Mouse (Mus musculus) neural tube, embryonic 11.5 days (tissue): Measurements from ENCODE around the gene Ctnna3. TPM values are rescaled to one million over a fixed set of nuclear protein-coding genes. Genes with fewer than 3 reads are reported as not detected.
A peak's percentile ranks its signal among the peaks of the same experiment; 100 is the strongest.

Experiments used
- ATAC-seq: fragments of 200-750 bp; cut with Nextera tagmentation; 2 replicates; pipeline ENCODE4 v1.8.0; 2017; ENCODE audit warnings: moderate number of reproducible peaks, mild to moderate bottlenecking, moderate TSS enrichment, moderate library complexity; ENCODE audit not compliant: insufficient read depth, low FRiP score, low TSS enrichment
- DNase-seq: peaks from one replicate; pipeline ENCODE4 v3.0.0-alpha.2; 2015; ENCODE audit warnings: low spot score
- H3K27ac ChIP-seq: fragments of 300-500 bp; sonication (generic); 2 replicates; pipeline ENCODE4 v1.5.1; 2014; ENCODE audit warnings: low read depth, mild to moderate bottlenecking, low read length
- H3K27me3 ChIP-seq: fragments of 300-500 bp; sonication (generic); 2 replicates; pipeline ENCODE4 v1.6.1; 2014; ENCODE audit warnings: mild to moderate bottlenecking, low read length, mixed read lengths; ENCODE audit not compliant: control insufficient read depth, insufficient read depth
- H3K36me3 ChIP-seq: fragments of 300-500 bp; sonication (generic); 2 replicates; pipeline ENCODE4 v1.6.1; 2014; ENCODE audit warnings: mild to moderate bottlenecking, low read length, moderate library complexity, mixed read lengths; ENCODE audit not compliant: control insufficient read depth, insufficient read depth
- H3K4me1 ChIP-seq: fragments of 300-500 bp; sonication (generic); 2 replicates; pipeline ENCODE4 v1.6.1; 2014; ENCODE audit warnings: low read length, mixed read lengths; ENCODE audit not compliant: control insufficient read depth, insufficient read depth
- H3K4me2 ChIP-seq: fragments of 300-500 bp; sonication (generic); 2 replicates; pipeline ENCODE4 v1.6.1; 2014; ENCODE audit warnings: low read depth, mild to moderate bottlenecking, moderate library complexity
- H3K4me3 ChIP-seq: fragments of 300-500 bp; sonication (generic); 2 replicates; pipeline ENCODE4 v1.5.1; 2014; ENCODE audit warnings: low read depth, low read length
- H3K9ac ChIP-seq: fragments of 300-500 bp; sonication (generic); 2 replicates; pipeline ENCODE4 v1.6.1; 2014; ENCODE audit warnings: mild to moderate bottlenecking, low read length
- H3K9me3 ChIP-seq: fragments of 300-500 bp; sonication (generic); 2 replicates; pipeline ENCODE4 v1.6.1; 2016; ENCODE audit warnings: low read length; ENCODE audit not compliant: control insufficient read depth
- WGBS: fragments of 180-500 bp; shearing (Covaris S2); extraction: QIAGEN DNeasy Blood & Tissue Kit; methylation state at CpG from one replicate; pipeline ENCODE4 v1.1.7; 2014; 5-methylcytosine and 5-hydroxymethylcytosine counted together
- polyA plus RNA-seq: library from polyadenylated mRNA; unstranded; fragments of >200 nt; fragmentation: Nextera tagmentation; extraction: Ambion mirVana; gene quantifications from 2 replicates; pipeline ENCODE4 v1.2.1, GENCODE M21; 2014

The Ctnna3 gene
- polyA plus RNA-seq, 1 experiment from 2014 or later: 0.33 TPM

- no peaks in the 10 kb centered on the region for H3K4me1 ChIP-seq
- no peak overlapping the region for H3K4me3 ChIP-seq
- no peak overlapping the region for H3K4me2 ChIP-seq
- no peak for ATAC-seq
- no peak for DNase-seq
- no peaks in the 10 kb centered on the region for H3K36me3 ChIP-seq
- no peaks in the 10 kb centered on the region for H3K27me3 ChIP-seq
- H3K27ac ChIP-seq: no peak overlapping the region
- WGBS: 77% methylated on average over 8 of the region's 8 CpGs
- no peak overlapping the region for H3K9ac ChIP-seq
- H3K9me3 ChIP-seq: no peaks in the 10 kb centered on the region
Measured at GRCm38 (mm10) chr10:63532381-63532780, 102.5 kb downstream of the Ctnna3 start.

DNA sequence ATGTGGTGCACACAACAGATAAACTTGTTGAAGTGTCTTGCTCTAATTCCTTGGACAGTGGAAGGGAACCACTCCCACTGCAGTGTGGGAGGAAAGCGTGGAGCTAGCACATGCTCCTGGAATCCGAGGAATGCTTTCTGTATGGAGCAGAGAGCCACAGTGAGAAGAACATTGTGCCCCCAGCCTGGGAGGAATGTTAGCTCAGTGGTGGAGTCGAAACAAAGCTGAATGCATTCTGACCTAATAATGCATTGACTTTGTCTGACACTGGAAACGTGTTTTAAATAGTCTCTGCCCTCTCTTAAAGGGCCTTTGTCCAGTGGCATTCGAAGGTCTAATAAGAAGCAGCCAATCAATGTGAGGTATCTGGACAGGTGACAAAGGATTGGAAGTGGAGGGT is 111.9 kb downstream of the Ctnna3 start:
- 13% methylated on average over 5 of the region's 5 CpGs for WGBS
- H3K27ac ChIP-seq: no peak overlapping the region
- no peaks in the 10 kb centered on the region for H3K36me3 ChIP-seq
- no peak overlapping the region for H3K9ac ChIP-seq
- peaks cover 4% of the 10 kb centered on the region for H3K4me1 ChIP-seq
- H3K9me3 ChIP-seq: no peaks in the 10 kb centered on the region
- peak; percentile 23 for DNase-seq
- H3K27me3 ChIP-seq: no peaks in the 10 kb centered on the region
- H3K4me2 ChIP-seq: no peak overlapping the region
- ATAC-seq: no peak; the same call in 1 of the 2 replicates
- H3K4me3 ChIP-seq: no peak overlapping the region

DNA sequence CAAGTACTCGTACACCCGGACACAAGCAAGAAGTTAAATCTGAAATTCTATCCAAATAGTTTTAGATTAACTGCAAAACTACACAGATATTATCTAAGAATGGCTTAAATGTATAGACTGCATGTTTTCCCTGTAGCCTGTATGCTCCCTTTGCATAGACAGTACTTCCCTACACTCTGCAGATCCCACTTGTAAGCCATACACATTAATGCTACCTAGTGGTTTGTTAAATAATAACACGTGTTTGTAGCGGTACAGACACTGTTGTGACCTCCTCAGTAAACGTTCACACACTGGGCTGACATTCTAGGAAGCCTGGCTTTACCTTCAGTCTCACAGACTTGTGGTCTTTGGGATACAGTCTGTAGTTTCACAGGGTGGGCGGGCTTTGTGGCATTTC is 112.6 kb downstream of the Ctnna3 start:
- Histone ChIP-seq H3K36me3 (no peaks in the 10 kb centered on the region), H3K27ac (no peak overlapping the region), H3K4me3 (no peak overlapping the region), H3K9me3 (no peaks in the 10 kb centered on the region), H3K9ac (no peak overlapping the region), H3K4me2 (no peak overlapping the region), H3K4me1 (peaks cover 4% of the 10 kb centered on the region), H3K27me3 (no peaks in the 10 kb centered on the region)
- ATAC-seq (no peak), DNase-seq (no peak)
- 44% methylated on average over 6 of the region's 6 CpGs for WGBS

GRCm38 (mm10) chr10:63566691-63567090 is 136.8 kb downstream of the Ctnna3 start:
- Histone ChIP-seq H3K4me1 (no peaks in the 10 kb centered on the region), H3K9me3 (no peaks in the 10 kb centered on the region), H3K4me2 (no peak overlapping the region), H3K27ac (no peak overlapping the region), H3K4me3 (no peak overlapping the region), H3K27me3 (no peaks in the 10 kb centered on the region), H3K36me3 (no peaks in the 10 kb centered on the region), H3K9ac (no peak overlapping the region)
- 79% methylated on average over 8 of the region's 8 CpGs for WGBS
- ATAC-seq (no peak), DNase-seq (no peak)

DNA sequence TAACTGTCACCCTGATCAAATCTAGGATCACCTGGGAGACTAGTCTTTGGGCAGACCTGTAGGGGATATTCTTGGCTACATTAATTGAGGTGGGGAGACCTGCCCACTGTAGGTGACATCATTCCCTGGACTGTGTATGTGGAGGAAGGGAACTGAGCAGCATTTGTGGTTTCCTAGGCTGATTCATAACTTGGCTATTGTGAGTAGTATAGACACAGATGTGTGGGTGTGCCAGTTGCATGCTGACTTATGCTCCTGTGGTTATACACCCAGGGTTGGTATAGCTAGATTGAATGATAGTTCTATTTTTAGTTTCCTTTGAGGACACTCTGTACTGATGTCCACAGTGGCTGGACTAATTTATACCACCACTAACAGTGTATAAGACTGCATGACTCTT is 141.7 kb downstream of the Ctnna3 start:
- Histone ChIP-seq H3K9ac (no peak overlapping the region), H3K4me3 (no peak overlapping the region), H3K36me3 (no peaks in the 10 kb centered on the region), H3K4me2 (no peak overlapping the region), H3K4me1 (no peaks in the 10 kb centered on the region), H3K27ac (no peak overlapping the region), H3K9me3 (no peaks in the 10 kb centered on the region), H3K27me3 (no peaks in the 10 kb centered on the region)
- DNase-seq (no peak), ATAC-seq (no peak)

DNA sequence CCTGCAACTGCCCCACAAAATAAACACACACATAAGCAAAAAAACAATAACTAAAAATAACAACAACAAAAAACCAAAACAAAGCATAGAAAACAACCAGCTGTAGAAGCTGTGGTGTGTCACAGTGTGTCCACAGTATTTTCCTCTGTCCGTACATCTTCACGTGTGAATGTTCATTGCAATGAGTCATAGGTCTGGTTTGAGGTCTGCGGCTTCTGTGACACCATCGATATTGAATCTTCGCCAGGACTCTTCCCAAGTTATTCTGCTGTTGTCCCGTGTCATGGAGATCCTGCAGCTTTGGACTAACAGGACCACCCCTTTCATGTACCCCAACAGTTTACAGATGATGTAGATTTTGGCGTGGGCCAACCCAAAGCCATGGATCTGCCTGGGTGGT is 143.0 kb downstream of the Ctnna3 start:
- ATAC-seq: no peak

DNA sequence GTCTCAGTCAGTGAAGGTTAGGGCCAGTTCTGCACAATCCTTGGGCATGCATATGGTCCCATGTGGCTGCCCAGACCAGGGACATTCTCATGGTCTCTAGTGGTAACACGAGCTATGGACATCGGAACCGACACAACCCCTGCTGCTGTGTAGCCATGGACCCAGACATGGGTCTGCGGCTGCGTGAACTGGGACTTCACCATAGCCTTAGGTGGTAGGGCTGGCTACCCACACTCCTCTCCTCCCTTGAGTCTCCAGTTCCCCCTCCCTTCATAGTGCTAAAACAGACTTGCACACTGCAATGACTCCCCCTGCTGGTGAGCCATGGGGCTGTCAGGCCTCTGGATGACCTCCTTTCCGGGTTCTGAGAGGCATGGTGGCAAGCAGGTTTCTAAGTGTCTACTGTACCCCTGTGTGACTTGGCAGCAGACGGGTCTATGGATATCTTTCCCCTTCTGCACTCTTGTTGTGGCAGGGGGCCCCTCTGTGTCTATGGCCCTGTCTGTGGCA is 144.3 kb downstream of the Ctnna3 start:
- no peaks in the 10 kb centered on the region for H3K36me3 ChIP-seq
- no peak overlapping the region for H3K4me3 ChIP-seq
- no peak overlapping the region for H3K9ac ChIP-seq
- H3K4me1 ChIP-seq: no peaks in the 10 kb centered on the region
- no peaks in the 10 kb centered on the region for H3K9me3 ChIP-seq
- 74% methylated on average over 7 of the region's 7 CpGs for WGBS
- no peak overlapping the region for H3K4me2 ChIP-seq
- no peak for ATAC-seq
- H3K27me3 ChIP-seq: no peaks in the 10 kb centered on the region
- DNase-seq: peak; percentile 28
- H3K27ac ChIP-seq: no peak overlapping the region

More for the DNA sequence above, 143.0 kb downstream of the Ctnna3 start:
- Histone ChIP-seq H3K27me3 (no peaks in the 10 kb centered on the region), H3K4me2 (no peak overlapping the region), H3K9me3 (no peaks in the 10 kb centered on the region), H3K36me3 (no peaks in the 10 kb centered on the region), H3K9ac (no peak overlapping the region), H3K4me3 (no peak overlapping the region), H3K4me1 (no peaks in the 10 kb centered on the region), H3K27ac (no peak overlapping the region)
- WGBS: 88% methylated on average over 7 of the region's 7 CpGs
- DNase-seq: no peak

GRCm38 (mm10) chr10:63582608-63583007 is 152.7 kb downstream of the Ctnna3 start:
- H3K9ac ChIP-seq: no peak overlapping the region
- no peak overlapping the region for H3K4me2 ChIP-seq
- DNase-seq: peak; percentile 84
- H3K4me3 ChIP-seq: no peak overlapping the region
- H3K4me1 ChIP-seq: no peaks in the 10 kb centered on the region
- peak; percentile 79 for ATAC-seq
- WGBS: 15% methylated on average over 14 of the region's 14 CpGs
- H3K9me3 ChIP-seq: no peaks in the 10 kb centered on the region
- H3K27me3 ChIP-seq: no peaks in the 10 kb centered on the region
- no peaks in the 10 kb centered on the region for H3K36me3 ChIP-seq
- no peak overlapping the region for H3K27ac ChIP-seq

DNA sequence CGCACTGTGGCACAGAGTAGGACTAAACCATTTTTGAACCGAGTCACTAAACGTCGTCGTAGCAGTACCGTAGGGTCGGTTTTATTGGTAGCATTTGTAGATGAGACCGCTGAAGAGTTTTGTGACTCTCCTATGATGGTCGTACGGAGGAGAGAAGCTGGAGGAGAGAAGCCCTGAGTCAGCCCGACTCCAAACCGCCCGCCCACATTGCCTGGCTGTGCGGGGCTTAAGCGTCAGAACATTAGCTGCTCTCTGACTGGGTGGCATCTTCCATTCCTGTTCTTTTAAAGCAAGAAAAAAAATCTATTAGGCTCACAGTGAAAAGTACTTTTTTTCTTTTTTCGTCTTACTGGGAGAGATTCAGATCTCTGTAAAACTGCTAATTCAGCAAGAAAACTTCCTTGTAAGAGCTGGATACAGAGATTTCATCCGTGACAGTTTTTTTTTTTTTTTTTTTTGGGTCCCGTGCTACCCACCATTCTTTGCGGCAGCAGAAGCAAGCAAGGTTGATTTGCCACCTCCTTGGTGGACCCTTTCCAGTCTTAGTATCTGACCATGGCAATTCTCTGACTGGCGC is 154.0 kb downstream of the Ctnna3 start:
- no peak overlapping the region for H3K4me3 ChIP-seq
- WGBS: 73% methylated on average over 20 of the region's 20 CpGs
- no peak for ATAC-seq

More for the DNA sequence above, 154.0 kb downstream of the Ctnna3 start:
- no peaks in the 10 kb centered on the region for H3K36me3 ChIP-seq
- DNase-seq: no peak
- no peaks in the 10 kb centered on the region for H3K27me3 ChIP-seq
- H3K9ac ChIP-seq: no peak overlapping the region
- no peaks in the 10 kb centered on the region for H3K9me3 ChIP-seq
- H3K27ac ChIP-seq: no peak overlapping the region
- no peaks in the 10 kb centered on the region for H3K4me1 ChIP-seq
- no peak overlapping the region for H3K4me2 ChIP-seq
